Mouse (Mus musculus): ENCODE data around the gene Gm45208. TPM values are rescaled to one million over a fixed set of nuclear protein-coding genes. Genes with fewer than 3 reads are reported as not detected.
A peak's percentile ranks its signal among the peaks of the same experiment; 100 is the strongest.
"Not testable (repeated sequence)": the region's sequence is repeated elsewhere in the genome, so short reads cannot be mapped to it uniquely, and the experiment has no call there.

The Gm45208 gene
- total RNA-seq, 2 experiments from 2014 or later, result not detected

DNA sequence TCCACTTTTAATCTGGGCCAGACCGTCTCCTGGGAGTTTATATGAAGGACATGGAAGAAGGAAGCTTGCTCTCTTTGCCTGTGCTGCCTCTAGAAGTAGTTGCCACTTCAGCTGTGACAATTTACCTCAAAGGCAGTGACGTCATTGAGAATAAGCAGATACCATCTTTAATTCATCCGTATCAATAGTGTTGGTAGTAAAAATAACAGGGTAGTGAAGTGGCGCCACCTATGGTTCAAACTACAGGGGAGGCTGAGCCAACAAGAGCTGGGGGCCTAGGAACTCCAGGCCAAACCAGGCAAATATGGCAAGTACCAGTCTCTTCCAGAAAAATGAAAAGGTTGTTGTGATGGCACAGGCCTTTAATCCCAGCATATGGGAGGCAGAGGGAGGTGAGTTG is 29.2 kb upstream of the Gm45208 start:
- H3K27ac ChIP-seq, result no peak overlapping the region
- peak; percentile 49 for TF ChIP-seq CTCF (IDR thresholded peaks at IDR 0.05)
- intact Hi-C loops (cut with DNase I), result loop anchor here (5.0 kb wide), 1 partner anchor 271 kb away; no protein-coding TSS in a partner anchor
- H3K4me3 ChIP-seq, result no peak overlapping the region
- no peak for DNase-seq (ENCODE audit: extremely low spot score in 1 of 2, low spot score in 2 of 2)

DNA sequence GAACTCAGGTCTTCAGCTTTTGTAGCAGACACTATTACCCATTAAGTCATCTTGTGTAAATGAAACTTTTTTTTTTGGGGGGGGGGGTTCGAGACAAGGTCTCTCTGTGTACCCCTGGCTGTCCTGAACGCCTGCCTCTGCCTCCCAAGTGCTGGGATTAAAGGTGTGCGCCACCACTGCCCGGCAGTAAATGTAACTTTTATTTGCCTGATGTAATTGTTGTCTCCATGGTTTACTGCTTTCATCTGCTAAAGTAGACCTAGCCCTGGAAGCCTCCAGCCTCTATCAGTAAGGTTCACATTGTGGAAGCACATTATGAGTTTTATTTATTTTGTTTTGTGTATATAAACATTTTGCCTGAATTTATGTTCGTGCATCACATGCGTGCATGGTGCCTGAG is 25.5 kb upstream of the Gm45208 start:
- DNase-seq (ENCODE audit: extremely low spot score in 1 of 2, low spot score in 2 of 2), result no peak
- Histone ChIP-seq H3K4me3 (peak overlapping the region; percentile 62), H3K27ac (peak overlapping the region; percentile 54; the same call in 1 of the 2 replicates)
- TF ChIP-seq CTCF (IDR thresholded peaks at IDR 0.05), result no peak
- intact Hi-C loops (cut with DNase I), result no loop called here

DNA sequence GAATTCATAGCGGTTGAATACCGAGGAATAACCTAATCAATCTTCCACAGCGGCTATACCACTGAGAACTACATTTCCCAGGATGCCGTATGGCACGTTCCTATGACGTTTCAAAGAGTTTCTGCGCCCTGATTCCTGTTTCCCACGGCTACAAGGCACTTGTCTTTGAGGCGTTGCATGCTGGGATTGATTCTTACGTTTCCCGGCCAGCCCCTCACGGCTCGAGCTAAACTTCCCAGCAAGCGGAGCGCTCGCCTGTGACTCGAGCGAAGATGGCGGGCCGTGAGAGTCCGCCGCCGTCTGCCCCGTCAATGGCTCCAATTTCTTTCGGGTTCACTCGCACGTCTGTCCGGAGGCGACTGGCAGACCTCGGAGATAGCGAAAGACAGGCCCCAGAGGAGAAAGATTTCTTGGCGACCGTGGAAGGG is 25.1 kb upstream of the Gm45208 start, which contains the start of gene Gpkow:
Gene Gpkow, plus strand, starts transcription at position 178 of the 428 bp plus-strand sequence.
- intact Hi-C loops (cut with DNase I), result no loop called here
- H3K4me3 ChIP-seq, result peak within 1 kb of the TSS; percentile 62
- no peak for TF ChIP-seq CTCF (IDR thresholded peaks at IDR 0.05)
- H3K27ac ChIP-seq, result peak within 1 kb of the TSS; percentile 54; the same call in 1 of the 2 replicates
- peak; percentile 73 to 84 for DNase-seq (ENCODE audit: extremely low spot score in 1 of 2, low spot score in 2 of 2)

DNA sequence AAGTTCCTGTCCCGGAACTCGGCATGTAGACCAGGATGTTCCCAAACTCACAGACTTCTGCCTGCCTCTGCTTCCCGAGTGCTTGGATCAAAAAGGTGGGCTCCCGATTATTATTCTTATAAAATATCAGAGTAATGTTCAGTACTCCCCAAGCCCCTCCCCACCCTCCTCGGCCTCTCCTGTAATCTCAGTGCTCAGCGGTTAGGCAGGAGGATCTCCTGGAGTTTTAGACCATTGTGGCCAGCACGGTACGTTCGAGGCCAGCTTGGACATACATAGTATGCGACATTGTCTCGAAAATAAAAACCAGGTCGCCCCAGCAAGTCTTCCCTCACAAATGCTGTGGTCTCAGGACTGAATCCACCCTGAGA is 8.3 kb upstream of the Gm45208 start:
- Histone ChIP-seq H3K4me3 (peak overlapping the region; percentile 40), H3K27ac (peak overlapping the region; percentile 53; the same call in 1 of the 2 replicates)
- DNase-seq (ENCODE audit: extremely low spot score in 1 of 2, low spot score in 2 of 2); intact Hi-C loops (cut with DNase I): not testable (repeated sequence)

DNA sequence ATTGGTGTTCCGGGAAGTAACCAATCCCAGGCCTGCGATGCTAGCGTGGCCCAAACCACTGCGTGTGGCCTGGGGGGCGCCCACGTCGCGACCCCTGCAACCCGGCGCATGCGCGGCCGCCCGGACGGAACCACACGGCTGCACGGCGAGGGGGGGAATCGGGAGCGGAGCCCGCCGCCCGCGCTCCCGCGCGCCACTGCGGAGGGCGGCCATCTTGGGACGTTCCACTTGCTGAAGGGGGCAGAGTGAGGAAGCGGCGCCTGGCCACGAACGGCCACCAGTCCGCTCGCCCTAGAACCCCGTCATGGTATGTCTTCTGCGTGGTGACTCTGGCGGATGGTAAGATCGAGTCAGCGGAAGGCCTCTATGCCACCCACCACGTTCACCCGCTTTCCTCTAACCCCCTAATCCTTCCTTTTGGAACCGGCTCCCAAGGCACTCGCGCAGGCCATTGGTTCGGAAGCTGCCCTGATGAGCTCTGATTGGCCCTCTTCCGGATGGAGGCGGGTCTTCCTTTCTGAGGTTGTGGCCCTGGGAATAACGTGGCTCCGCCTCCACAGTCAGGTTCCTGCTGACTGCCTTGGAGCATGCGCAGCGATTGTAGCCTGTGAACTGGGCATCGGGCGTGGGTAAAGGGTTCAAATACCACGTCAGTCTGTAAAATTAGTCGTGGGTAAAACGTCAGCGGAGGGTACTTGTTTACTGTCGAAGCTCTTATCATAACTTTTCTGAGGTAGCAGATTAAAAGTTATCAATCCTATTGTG is 7.7 kb upstream of the Gm45208 start, which contains the start of gene Wdr45:
Gene Wdr45, plus strand, starts transcription at position 199 of the 765 bp plus-strand sequence.
- intact Hi-C loops (cut with DNase I), result not testable (repeated sequence)
- Histone ChIP-seq H3K4me3 (peak within 1 kb of the TSS; percentile 40), H3K27ac (peak within 1 kb of the TSS; percentile 88)
- DNase-seq (ENCODE audit: extremely low spot score in 1 of 2, low spot score in 2 of 2), result peak; percentile 85 to 89

DNA sequence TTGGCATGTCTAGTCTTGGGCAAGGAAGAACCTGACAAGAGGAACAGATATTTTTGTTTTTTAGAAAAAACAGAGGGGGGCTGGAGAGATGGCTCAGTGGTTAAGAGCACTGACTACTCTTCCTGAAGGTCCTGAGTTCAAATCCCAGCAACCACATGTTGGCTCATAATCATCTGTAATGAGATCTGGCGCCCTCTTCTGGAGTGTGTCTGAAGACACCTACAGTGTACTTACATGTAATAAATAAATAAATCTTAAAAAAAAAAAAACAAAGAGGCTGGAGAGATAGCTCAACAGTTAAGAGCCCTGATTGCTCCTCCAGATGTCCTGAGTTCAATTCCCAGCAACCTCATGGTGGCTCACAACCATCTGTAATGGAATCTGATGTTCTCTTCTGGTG is 6.0 kb upstream of the Gm45208 start:
- intact Hi-C loops (cut with DNase I); H3K27ac ChIP-seq; DNase-seq (ENCODE audit: extremely low spot score in 1 of 2, low spot score in 2 of 2); H3K4me3 ChIP-seq: not testable (repeated sequence)
- TF ChIP-seq CTCF (IDR thresholded peaks at IDR 0.05), result peak; percentile 24

DNA sequence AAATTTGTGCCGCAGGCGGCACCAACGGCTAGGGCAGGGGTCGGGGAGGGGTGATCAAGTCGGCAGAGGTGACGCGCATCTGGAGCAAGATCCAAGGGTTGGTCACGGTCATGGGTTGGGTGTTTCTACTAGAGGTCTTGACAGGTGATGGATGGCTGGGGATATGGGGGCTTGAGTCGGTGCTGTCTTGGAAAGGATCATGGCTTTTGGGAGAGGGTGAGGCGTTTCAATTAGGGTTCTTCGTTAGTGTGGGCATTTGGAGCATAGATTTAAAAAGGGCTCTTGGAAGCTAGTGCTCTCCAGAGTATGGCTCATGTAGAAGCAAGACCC is 202 bp downstream of the Gm45208 start:
- Histone ChIP-seq H3K4me3 (peak overlapping the region; percentile 58), H3K27ac (peak overlapping the region; percentile 95)
- intact Hi-C loops (cut with DNase I), result no loop called here
- DNase-seq (ENCODE audit: extremely low spot score in 1 of 2, low spot score in 2 of 2), result no peak
- no peak for TF ChIP-seq CTCF (IDR thresholded peaks at IDR 0.05)

DNA sequence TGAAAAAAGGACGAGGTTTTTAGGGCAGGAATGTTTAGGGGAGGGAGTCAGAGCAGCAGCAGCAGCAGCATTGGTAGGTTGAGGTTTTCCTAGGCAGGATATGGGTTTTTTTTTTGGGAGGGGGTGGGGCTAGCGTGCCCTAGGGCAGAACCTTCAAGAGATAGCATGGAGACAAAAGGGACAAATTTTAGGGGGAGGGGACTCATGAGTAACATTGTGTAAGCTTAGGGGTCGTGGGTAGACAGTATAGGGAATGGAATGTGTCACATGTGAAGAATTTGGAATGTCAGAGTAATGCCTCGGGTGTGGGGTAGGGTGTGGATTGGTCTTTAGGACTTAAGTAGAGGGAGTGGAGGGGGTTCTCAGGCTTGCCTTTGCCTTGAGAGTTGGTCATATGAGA is 646 bp downstream of the Gm45208 start:
- H3K27ac ChIP-seq, result no peak overlapping the region
- peak overlapping the region; percentile 58 for H3K4me3 ChIP-seq
- TF ChIP-seq CTCF (IDR thresholded peaks at IDR 0.05), result no peak
- no peak for DNase-seq (ENCODE audit: extremely low spot score in 1 of 2, low spot score in 2 of 2)
- intact Hi-C loops (cut with DNase I), result no loop called here

DNA sequence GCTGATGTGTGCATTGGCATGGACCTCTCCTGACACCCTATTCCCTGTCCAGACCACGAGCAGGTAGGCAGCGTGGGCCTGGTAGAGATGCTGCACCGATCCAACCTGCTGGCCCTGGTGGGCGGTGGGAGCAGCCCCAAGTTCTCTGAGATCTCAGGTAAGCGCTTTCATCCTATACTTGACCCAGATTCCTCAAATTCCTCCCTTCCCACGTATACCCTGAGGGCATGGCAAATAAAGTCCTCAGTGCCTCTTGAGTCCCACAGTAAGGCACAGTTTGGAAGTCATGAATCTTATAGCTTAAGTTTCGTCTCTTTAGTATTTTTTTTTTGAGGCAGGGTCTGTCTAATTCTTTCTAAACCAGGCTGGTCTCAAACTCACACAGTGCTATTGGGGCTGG is 2.1 kb downstream of the Gm45208 start:
- no peak overlapping the region for H3K4me3 ChIP-seq
- no peak for TF ChIP-seq CTCF (IDR thresholded peaks at IDR 0.05)
- intact Hi-C loops (cut with DNase I), result no loop called here
- no peak for DNase-seq (ENCODE audit: extremely low spot score in 1 of 2, low spot score in 2 of 2)
- H3K27ac ChIP-seq, result no peak overlapping the region

DNA sequence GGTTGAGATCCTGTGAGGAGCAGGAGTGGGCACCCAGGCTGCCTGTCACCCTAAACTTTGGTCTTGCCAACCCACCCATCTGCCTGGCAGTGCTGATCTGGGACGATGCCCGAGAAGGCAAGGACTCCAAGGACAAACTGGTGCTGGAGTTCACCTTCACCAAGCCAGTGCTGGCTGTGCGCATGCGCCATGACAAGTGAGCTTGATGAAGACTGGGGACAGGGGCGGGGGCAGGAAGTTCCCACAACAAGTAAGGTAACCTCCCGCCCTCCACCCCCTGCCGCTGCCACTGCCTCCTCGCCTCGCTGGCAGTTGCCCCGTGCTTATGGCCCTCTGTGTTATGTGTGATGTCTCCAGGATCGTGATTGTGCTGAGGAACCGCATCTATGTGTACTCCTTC is 3.8 kb downstream of the Gm45208 start:
- no peak for DNase-seq (ENCODE audit: extremely low spot score in 1 of 2, low spot score in 2 of 2)
- TF ChIP-seq CTCF (IDR thresholded peaks at IDR 0.05), result no peak
- Histone ChIP-seq H3K27ac (no peak overlapping the region), H3K4me3 (no peak overlapping the region)
- intact Hi-C loops (cut with DNase I), result no loop called here

DNA sequence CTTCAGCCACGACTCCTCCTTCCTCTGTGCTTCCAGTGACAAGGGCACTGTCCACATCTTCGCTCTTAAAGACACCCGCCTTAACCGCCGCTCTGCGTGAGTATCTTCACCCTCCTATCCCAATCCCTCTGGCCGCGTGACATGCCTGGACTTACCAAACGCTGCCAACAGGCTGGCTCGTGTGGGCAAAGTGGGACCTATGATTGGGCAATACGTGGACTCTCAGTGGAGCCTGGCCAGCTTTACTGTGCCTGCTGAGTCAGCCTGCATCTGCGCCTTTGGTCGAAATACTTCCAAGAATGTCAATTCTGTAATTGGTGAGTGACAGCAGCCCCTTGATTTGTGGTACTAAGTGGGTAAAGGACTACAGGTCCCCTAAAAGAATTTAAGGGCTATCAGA is 5.1 kb downstream of the Gm45208 start:
- intact Hi-C loops (cut with DNase I), result no loop called here
- no peak overlapping the region for H3K4me3 ChIP-seq
- H3K27ac ChIP-seq, result no peak overlapping the region
- no peak for TF ChIP-seq CTCF (IDR thresholded peaks at IDR 0.05)
- DNase-seq (ENCODE audit: extremely low spot score in 1 of 2, low spot score in 2 of 2), result no peak

DNA sequence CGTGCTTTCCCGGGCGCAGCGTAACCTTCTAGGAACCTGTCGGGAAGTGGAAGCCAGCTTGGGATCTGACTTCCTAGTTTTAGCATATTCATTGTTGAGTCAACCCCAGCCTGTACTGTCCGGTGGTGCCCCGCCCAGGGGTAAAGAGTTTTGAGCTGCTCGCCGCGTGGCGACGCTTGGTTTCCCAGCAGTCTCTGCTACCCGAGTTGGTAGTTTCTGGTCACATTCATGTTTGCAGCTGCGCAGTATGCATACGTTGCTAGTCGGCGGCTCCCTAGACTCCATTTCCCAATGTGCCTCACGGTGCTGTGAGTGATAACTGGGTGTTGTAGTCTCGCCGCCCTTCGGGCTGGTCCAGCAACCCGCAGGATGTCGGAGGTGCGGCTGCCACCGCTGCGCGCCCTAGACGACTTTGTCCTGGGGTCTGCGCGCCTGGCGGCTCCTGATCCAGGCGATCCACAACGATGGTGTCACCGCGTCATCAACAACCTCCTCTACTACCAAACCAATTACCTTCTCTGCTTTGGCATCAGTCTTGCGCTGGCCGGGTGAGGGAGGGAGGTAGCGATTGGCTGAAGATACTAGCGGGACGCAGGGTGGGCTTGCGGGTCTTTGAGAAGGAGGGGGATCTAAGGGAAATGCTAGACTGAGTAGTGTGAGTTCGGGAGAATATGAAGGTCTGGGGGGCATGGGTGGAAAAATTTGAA is 6.3 kb downstream of the Gm45208 start, which contains the start of gene Praf2:
Gene Praf2, plus strand, starts transcription at position 225 of the 707 bp plus-strand sequence.
- peak; percentile 76 to 81 for DNase-seq (ENCODE audit: extremely low spot score in 1 of 2, low spot score in 2 of 2)
- intact Hi-C loops (cut with DNase I), result no loop called here
- peak within 1 kb of the TSS; percentile 77 for H3K27ac ChIP-seq
- no peak for TF ChIP-seq CTCF (IDR thresholded peaks at IDR 0.05)
- H3K4me3 ChIP-seq, result peak within 1 kb of the TSS; percentile 52
